Mouse (Mus musculus): ENCODE measurements around the gene Akr1c13. TPM values are rescaled to one million over a fixed set of nuclear protein-coding genes. Genes with fewer than 3 reads are reported as not detected.

Akr1c13 gene
- total RNA-seq, 4 experiments from 2014 or later: 3.9 to 10.8 (median 9.0) TPM

DNA sequence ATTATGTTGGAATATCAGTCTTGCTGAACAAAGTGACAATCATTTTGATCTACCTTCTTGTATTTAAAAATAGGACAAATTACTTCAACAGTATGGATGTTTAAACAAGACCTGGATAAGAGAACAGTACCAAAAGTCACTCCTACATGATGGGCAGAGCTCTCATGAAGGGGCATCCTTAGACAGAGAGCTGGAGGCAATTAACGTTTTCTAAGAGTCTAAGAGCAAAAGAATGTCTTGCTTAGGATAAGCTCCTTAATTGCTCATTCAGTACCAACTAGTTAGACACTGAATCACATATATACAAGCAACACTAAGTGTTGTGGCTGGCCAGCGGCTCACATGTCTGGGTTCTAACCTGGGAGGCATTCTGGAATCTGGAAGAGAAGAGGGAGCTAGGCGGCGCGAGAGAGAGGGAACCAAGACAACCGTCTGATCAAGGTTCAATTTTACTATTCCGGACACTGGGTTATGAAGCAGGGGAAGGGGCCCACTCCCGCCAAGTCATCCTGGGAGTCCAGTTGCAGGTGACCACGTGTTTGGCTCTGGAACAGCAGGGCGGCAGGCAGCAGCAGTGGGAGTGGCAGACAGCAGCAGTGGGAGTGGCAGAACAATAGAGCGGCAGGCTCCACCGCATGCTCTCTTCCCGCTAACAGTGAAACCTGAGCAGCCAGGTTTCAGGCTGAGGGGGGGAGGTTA is 54.1 kb downstream of the Akr1c13 start:
- no peak for DNase-seq

DNA sequence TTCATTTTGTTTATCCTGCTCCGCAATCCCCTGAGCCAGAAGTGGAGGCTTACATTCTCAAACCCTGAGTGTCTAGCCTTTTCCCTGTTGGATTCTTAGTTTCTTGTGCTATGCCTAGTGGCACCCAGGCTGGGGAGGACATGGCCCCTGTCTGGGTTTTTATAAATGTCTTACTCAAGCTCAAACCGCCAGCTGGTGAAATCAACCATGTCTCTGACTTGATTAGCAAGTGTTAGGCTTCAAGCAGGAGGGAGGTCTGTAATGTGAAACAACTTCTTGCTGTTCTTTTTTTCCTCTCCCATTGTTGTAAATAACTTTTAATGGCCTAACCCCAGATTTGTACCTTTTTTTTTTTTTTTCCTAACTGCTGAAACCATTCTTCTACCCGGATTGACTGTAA is 58.4 kb downstream of the Akr1c13 start:
- no peak for DNase-seq

Other genes starting within 250 kb of the Akr1c13 start
- not detected for gene Ucn3, start 245.8 kb upstream of the Akr1c13 start, total RNA-seq (2022)
- 1 to 10 TPM in 3 of 4 experiments, under 1 TPM in 1; 0.77 to 3.4 (median 1.8) TPM for gene Akr1c14, start 142.1 kb upstream of the Akr1c13 start, total RNA-seq (2022)
- 1,000 to 10,000 TPM in 2 of 4 experiments, under 1 TPM in 1, not detected in 1; 0.40 to 1,052 (median 1,024) TPM for gene Akr1c18, start 40.5 kb upstream of the Akr1c13 start, total RNA-seq (2022)
- 1 to 10 TPM in 2 of 4 experiments, under 1 TPM in 2; 0.59 to 1.8 (median 0.92) TPM for gene Akr1c19, start 37.5 kb downstream of the Akr1c13 start, total RNA-seq (2022)
- gene Akr1c12, start 88.3 kb downstream of the Akr1c13 start, total RNA-seq (2022): under 1 TPM in 2 of 4 experiments, not detected in 2; 0.55 to 0.65 TPM
- gene Akr1c6, start 243.2 kb downstream of the Akr1c13 start, total RNA-seq (2022): under 1 TPM in 2 of 4 experiments, not detected in 2; 0.46 to 0.56 TPM

Data from adrenal gland, adult 8-10 months (tissue).